Mouse (Mus musculus): ENCODE measurements around the gene Psmd1.

- TF ChIP-seq CTCF (IDR thresholded peaks at IDR 0.05; ENCODE audit: low read depth, low read length) (no peak), GATA1 (IDR thresholded peaks at IDR 0.05; ENCODE audit: borderline replicate concordance, low read length) (no peak), TAL1 (conservative IDR thresholded peaks at IDR 0.05; ENCODE audit: low read depth, low read length) (no peak), POLR2AphosphoS5 (IDR thresholded peaks at IDR 0.05; ENCODE audit: insufficient replicate concordance, low read depth, low read length) (no peak)
Measured at GRCm38 (mm10) chr1:86032273-86032987, 31.8 kb upstream of the Psmd1 start.

Measured in G1E (cell line).